Mouse (Mus musculus) forebrain, postnatal 0 days (tissue): ENCODE measurements around the gene Ube2o. TPM values are rescaled to one million over a fixed set of nuclear protein-coding genes. Genes with fewer than 3 reads are reported as not detected.

Experiments
- ATAC-seq: fragments of 200-750 bp; cut with Nextera tagmentation; 2 replicates; pipeline ENCODE4 v1.8.0; 2017; ENCODE audit warnings: mild to moderate bottlenecking, moderate library complexity
- DNase-seq: peaks from one replicate; pipeline ENCODE4 v3.0.0-alpha.2; 2015
- H3K27ac ChIP-seq: fragments of 300-500 bp; sonication (generic); 2 replicates; pipeline ENCODE4 v1.5.1; 2014; ENCODE audit warnings: low read depth, mild to moderate bottlenecking, antibody characterized with exemption, low read length, moderate library complexity, mixed read lengths
- H3K27me3 ChIP-seq: fragments of 300-500 bp; sonication (generic); 2 replicates; pipeline ENCODE4 v1.6.1; 2014; ENCODE audit warnings: mild to moderate bottlenecking, low read length, mixed read lengths; ENCODE audit not compliant: insufficient read depth
- H3K36me3 ChIP-seq: fragments of 300-500 bp; sonication (generic); 2 replicates; pipeline ENCODE4 v1.6.1; 2014; ENCODE audit warnings: mild to moderate bottlenecking, moderate library complexity; ENCODE audit not compliant: insufficient read depth
- H3K4me1 ChIP-seq: fragments of 300-500 bp; sonication (generic); 2 replicates; pipeline ENCODE4 v1.6.1; 2014; ENCODE audit warnings: antibody characterized with exemption; ENCODE audit not compliant: insufficient read depth
- H3K4me2 ChIP-seq: fragments of 300-500 bp; sonication (generic); 2 replicates; pipeline ENCODE4 v1.6.1; 2014; ENCODE audit warnings: low read depth, mild to moderate bottlenecking, moderate library complexity
- H3K4me3 ChIP-seq: fragments of 300-500 bp; sonication (generic); 2 replicates; pipeline ENCODE4 v1.5.1; 2014; ENCODE audit warnings: low read depth, low read length, mixed read lengths
- H3K9ac ChIP-seq: fragments of 300-500 bp; sonication (generic); 2 replicates; pipeline ENCODE4 v1.6.1; 2014; ENCODE audit warnings: mild to moderate bottlenecking
- H3K9me3 ChIP-seq: fragments of 300-500 bp; sonication (generic); 2 replicates; pipeline ENCODE4 v1.6.1; 2016; ENCODE audit warnings: low read length
- CTCF ChIP-seq: sonication (generic); IDR thresholded peaks from 2 replicates; pipeline ENCODE4 v1.5.1; 2016; ENCODE audit warnings: antibody characterized with exemption, control low read depth, low read depth
- WGBS: fragments of 180-500 bp; shearing (Covaris S2); extraction: QIAGEN DNeasy Blood & Tissue Kit; methylation state at CpG from one replicate; pipeline ENCODE4 v1.1.7; 2014; 5-methylcytosine and 5-hydroxymethylcytosine counted together
- polyA plus RNA-seq: library from polyadenylated mRNA; unstranded; fragments of >200 nt; fragmentation: Nextera tagmentation; extraction: Ambion mirVana; gene quantifications from 2 replicates; pipeline ENCODE4 v1.2.1, GENCODE M21; 2015
- total RNA-seq: library from RNA; depleted of rRNA; stranded (reverse); fragments of >200 nt; gene quantifications from 2 replicates; pipeline ENCODE4 v1.2.3, GENCODE M21; 2014

Gene Ube2o
- total and polyA plus RNA-seq, 2 experiments from 2014 or later: 32.1 to 94.1 TPM

GRCm38 (mm10) chr11:116571767-116572679 lies 9.2 kb downstream of the Ube2o start:
- H3K4me2 ChIP-seq: no peak overlapping the region
- DNase-seq: no peak
- H3K4me1 ChIP-seq: no peaks in the 10 kb centered on the region; the same call in 1 of the 2 replicates
- H3K36me3 ChIP-seq: peaks cover 4% of the 10 kb centered on the region; the same call in 1 of the 2 replicates
- ATAC-seq: no peak
- H3K9me3 ChIP-seq: no peaks in the 10 kb centered on the region
- H3K9ac ChIP-seq: no peak overlapping the region
- H3K27ac ChIP-seq: no peak overlapping the region
- no peak for TF ChIP-seq CTCF
- WGBS: 77% methylated on average over 19 of the region's 19 CpGs
- H3K4me3 ChIP-seq: no peak overlapping the region
- no peaks in the 10 kb centered on the region for H3K27me3 ChIP-seq

- ATAC-seq (no peak), DNase-seq (no peak)
- H3K36me3 ChIP-seq: peaks cover 4% of the 10 kb centered on the region; the same call in 1 of the 2 replicates
- H3K4me3 ChIP-seq: no peak overlapping the region
- H3K4me2 ChIP-seq: no peak overlapping the region
- H3K27me3 ChIP-seq: no peaks in the 10 kb centered on the region
- no peaks in the 10 kb centered on the region for H3K9me3 ChIP-seq
- no peak overlapping the region for H3K9ac ChIP-seq
- TF ChIP-seq CTCF: no peak
- H3K4me1 ChIP-seq: no peaks in the 10 kb centered on the region; the same call in 1 of the 2 replicates
- 74% methylated on average over 7 of the region's 7 CpGs for WGBS
- H3K27ac ChIP-seq: no peak overlapping the region
Measured at GRCm38 (mm10) chr11:116570821-116571220, 10.4 kb downstream of the Ube2o start.

- no peak overlapping the region for H3K4me2 ChIP-seq
- H3K4me1 ChIP-seq: no peaks in the 10 kb centered on the region
- peaks cover 4% of the 10 kb centered on the region; the same call in 1 of the 2 replicates for H3K36me3 ChIP-seq
- H3K27ac ChIP-seq: no peak overlapping the region
- H3K27me3 ChIP-seq: no peaks in the 10 kb centered on the region
- DNase-seq: no peak
- H3K9ac ChIP-seq: no peak overlapping the region
- TF ChIP-seq CTCF: no peak
- H3K4me3 ChIP-seq: no peak overlapping the region
- no peaks in the 10 kb centered on the region for H3K9me3 ChIP-seq
- ATAC-seq: no peak
- 86% methylated on average over 8 of the region's 8 CpGs for WGBS
Measured at GRCm38 (mm10) chr11:116567531-116567930, 13.7 kb downstream of the Ube2o start.

- DNase-seq: no peak
- Histone ChIP-seq H3K36me3 (no peaks in the 10 kb centered on the region), H3K9me3 (no peaks in the 10 kb centered on the region), H3K27me3 (no peaks in the 10 kb centered on the region), H3K27ac (no peak overlapping the region), H3K4me2 (no peak overlapping the region), H3K4me3 (no peak overlapping the region), H3K4me1 (no peaks in the 10 kb centered on the region), H3K9ac (no peak overlapping the region)
- no peak for TF ChIP-seq CTCF
- ATAC-seq: no peak
- WGBS: 80% methylated on average over 7 of the region's 7 CpGs
Measured at GRCm38 (mm10) chr11:116565283-116566041, 15.8 kb downstream of the Ube2o start.

- WGBS: 68% methylated on average over 6 of the region's 6 CpGs
- H3K4me3 ChIP-seq: no peak overlapping the region
- ATAC-seq: no peak
- no peaks in the 10 kb centered on the region for H3K36me3 ChIP-seq
- no peak for DNase-seq
- H3K4me1 ChIP-seq: peaks cover 11% of the 10 kb centered on the region
- TF ChIP-seq CTCF: no peak
- H3K4me2 ChIP-seq: no peak overlapping the region
- no peaks in the 10 kb centered on the region for H3K27me3 ChIP-seq
- H3K27ac ChIP-seq: 0 out of 2 replicates have a peak overlapping the region, but pooled peaks have one; percentile 35
- no peak overlapping the region for H3K9ac ChIP-seq
- H3K9me3 ChIP-seq: no peaks in the 10 kb centered on the region
Measured at GRCm38 (mm10) chr11:116556308-116556707, 24.9 kb downstream of the Ube2o start.

- 73% methylated on average over 1 of the region's 1 CpGs for WGBS
- Histone ChIP-seq H3K27me3 (no peaks in the 10 kb centered on the region), H3K4me2 (no peak overlapping the region), H3K36me3 (no peaks in the 10 kb centered on the region), H3K4me1 (peaks cover 11% of the 10 kb centered on the region), H3K27ac (no peak overlapping the region), H3K4me3 (no peak overlapping the region), H3K9ac (no peak overlapping the region), H3K9me3 (no peaks in the 10 kb centered on the region)
- DNase-seq: no peak
- ATAC-seq: peak; percentile 51; the same call in 1 of the 2 replicates
- no peak for TF ChIP-seq CTCF
Measured at GRCm38 (mm10) chr11:116555572-116555971, 25.7 kb downstream of the Ube2o start.
